In the genomic region with DNA sequence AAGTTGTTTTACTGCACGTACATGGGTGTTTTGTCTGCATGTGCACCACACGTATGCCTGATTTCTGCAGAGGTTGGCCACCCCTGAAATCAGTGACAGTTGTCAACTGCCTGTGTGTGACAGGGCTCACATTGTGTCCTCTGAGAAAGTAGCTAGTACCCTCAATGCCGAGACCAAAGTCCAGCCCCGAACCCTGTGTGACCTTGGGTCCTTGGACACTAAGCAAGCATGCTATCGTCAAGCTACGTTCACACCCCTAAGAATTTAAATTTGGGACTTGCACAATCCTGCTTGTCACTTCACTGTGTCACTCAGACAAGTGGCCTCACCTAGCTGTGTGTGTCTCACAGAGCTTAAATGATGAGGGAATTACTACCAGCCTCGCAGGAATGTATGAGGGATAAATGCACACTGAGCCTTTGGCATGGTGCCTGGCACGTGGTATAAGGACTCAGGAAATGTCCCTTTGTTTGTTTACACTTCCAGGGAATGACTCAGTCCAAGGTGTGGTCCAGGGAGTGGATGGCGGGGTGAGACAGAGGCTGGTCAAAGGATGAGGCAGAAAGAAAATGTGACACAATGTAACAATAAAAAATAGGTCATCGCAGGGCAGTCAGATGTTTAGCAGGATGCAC, we compare ENCODE assay signal across 11 mouse cellular contexts. TPM values are rescaled to one million over a fixed set of nuclear protein-coding genes. Genes with fewer than 3 reads are reported as not detected.
DNase-seq lines count a peak whose midpoint lies in the region; ATAC-seq and TF ChIP-seq lines count a peak whose summit lies in the region.
"Had no signal": no experiment of that assay in that cellular context is flagged by ENCODE, and none has a peak within 500 bp of the region (broad histone marks: within the 10 kb centered on the region; RNA-seq: fewer than 3 reads in every experiment).

No protein-coding gene starts in this region.

- H3K27me3 ChIP-seq in heart, embryonic 12.5 days (replicated peaks) = 0 out of 2 replicates have a peak, but pooled peaks cover 11% of the 10 kb centered on the region
- no peaks in the 10 kb centered on the region for H3K27me3 ChIP-seq in lung, postnatal 0 days (replicated peaks; ENCODE audit: insufficient read depth, low read length)
- H3K27me3 ChIP-seq in hindbrain, embryonic 10.5 days (ENCODE audit: insufficient read depth, poor library complexity, severe bottlenecking) = no peaks in the 10 kb centered on the region
- H3K27me3 ChIP-seq: limb, embryonic 12.5 days had no signal

- no peak overlapping the region for H3K4me3 ChIP-seq in heart, embryonic 12.5 days
- no peak overlapping the region for H3K4me3 ChIP-seq in lung, postnatal 0 days (ENCODE audit: low read depth, low read length)
- no peak overlapping the region for H3K4me3 ChIP-seq in hindbrain, embryonic 10.5 days
- H3K4me3 ChIP-seq: forebrain, embryonic 10.5 days; heart, adult 2 months; limb, embryonic 12.5 days had no signal

- no peak overlapping the region for H3K27ac ChIP-seq in heart, embryonic 12.5 days (ENCODE audit: poor library complexity, severe bottlenecking)
- H3K27ac ChIP-seq in lung, postnatal 0 days (ENCODE audit: low read length) = no peak overlapping the region
- no peak overlapping the region for H3K27ac ChIP-seq in hindbrain, embryonic 10.5 days
- H3K27ac ChIP-seq: forebrain, embryonic 10.5 days; heart, adult 2 months; limb, embryonic 12.5 days had no signal

- 51% methylated on average over 10 of the region's 10 CpGs for WGBS in heart, embryonic 12.5 days
- 30% methylated on average over 10 of the region's 10 CpGs for WGBS in lung, postnatal 0 days
- 78% methylated on average over 10 of the region's 10 CpGs for WGBS in hindbrain, embryonic 10.5 days

- 0 out of 2 replicates have a peak, but pooled peaks have one; percentile 45 for ATAC-seq in heart, embryonic 12.5 days (ENCODE audit: insufficient number of reproducible peaks, low FRiP score)
- peak; percentile 97 for ATAC-seq in lung, postnatal 0 days

- DNase-seq in heart, adult 9 months (ENCODE audit: low spot score in 2 of 2) = no peak
- DNase-seq in 3T3-L1 (ENCODE audit: low read depth, low spot score) = peak; percentile 82
- peak; percentile 31 for DNase-seq in heart, postnatal 4 days
- DNase-seq in lung, postnatal 0 days (ENCODE audit: low spot score) = peak; percentile 91
- no peak for DNase-seq in hindbrain, embryonic 10.5 days (ENCODE audit: low spot score)
- DNase-seq in layer of hippocampus, postnatal 10 days (ENCODE audit: low spot score in 2 of 2) = no peak
- no peak for DNase-seq in cerebellum, adult 18-20 months

- peaks cover 8% of the 10 kb centered on the region; the same call in 1 of the 2 replicates for H3K36me3 ChIP-seq in heart, embryonic 12.5 days
- H3K36me3 ChIP-seq in lung, postnatal 0 days (ENCODE audit: insufficient read depth, low read length) = no peaks in the 10 kb centered on the region
- peaks cover 10% of the 10 kb centered on the region for H3K36me3 ChIP-seq in hindbrain, embryonic 10.5 days

- TF ChIP-seq EP300 in lung, postnatal 0 days (IDR thresholded peaks at IDR 0.05) = peak; percentile 91

- no peak overlapping the region for H3K4me2 ChIP-seq in heart, embryonic 12.5 days
- no peak overlapping the region for H3K4me2 ChIP-seq in lung, postnatal 0 days (replicated peaks; ENCODE audit: low read depth, low read length)
- H3K4me2 ChIP-seq: limb, embryonic 12.5 days had no signal

- H3K4me1 ChIP-seq in heart, embryonic 12.5 days (replicated peaks) = peaks cover 8% of the 10 kb centered on the region
- no peaks in the 10 kb centered on the region for H3K4me1 ChIP-seq in lung, postnatal 0 days (ENCODE audit: insufficient read depth, low read depth, low read length)
- H3K4me1 ChIP-seq in hindbrain, embryonic 10.5 days (replicated peaks) = no peaks in the 10 kb centered on the region
- H3K4me1 ChIP-seq: limb, embryonic 12.5 days had no signal

- H3K9ac ChIP-seq in heart, embryonic 12.5 days = no peak overlapping the region; the same call in 1 of the 2 replicates
- H3K9ac ChIP-seq in lung, postnatal 0 days (replicated peaks; ENCODE audit: low read depth) = no peak overlapping the region
- H3K9ac ChIP-seq: limb, embryonic 12.5 days had no signal

- no peak for TF ChIP-seq CTCF in lung, postnatal 0 days (IDR thresholded peaks at IDR 0.05)

- peaks cover 4% of the 10 kb centered on the region; the same call in 1 of the 2 replicates for H3K9me3 ChIP-seq in heart, embryonic 12.5 days (replicated peaks)
- no peaks in the 10 kb centered on the region for H3K9me3 ChIP-seq in lung, postnatal 0 days (ENCODE audit: low read length)
- H3K9me3 ChIP-seq in hindbrain, embryonic 10.5 days = no peaks in the 10 kb centered on the region
- H3K9me3 ChIP-seq: forebrain, embryonic 10.5 days; limb, embryonic 12.5 days had no signal

RNA-seq across cellular contexts. Expression of a gene that starts 18.0 kb away (rescaled TPM):
- polyA plus RNA-seq in heart, embryonic 12.5 days (2016; fragmentation: Nextera tagmentation; extraction: Ambion mirVana) = 0.54 and 0.81 TPM in 2 replicates
- total RNA-seq in heart, postnatal 4 days (2021) = under 1 TPM; 0.36 to 0.79 TPM
- polyA plus RNA-seq in lung, postnatal 0 days (2015; fragmentation: Nextera tagmentation; extraction: Ambion mirVana) = 0.98 and 1.4 TPM in 2 replicates
- 19.3 and 41.0 TPM in 2 replicates for polyA plus RNA-seq in hindbrain, embryonic 10.5 days (2016; fragmentation: Nextera tagmentation; extraction: Ambion mirVana)
- total RNA-seq in layer of hippocampus, postnatal 10 days (2021) = 10 to 100 TPM; 10.1 to 11.3 TPM

RNA-seq across cellular contexts. Expression of a gene that starts 22.9 kb away (rescaled TPM):
- 8.2 and 9.5 TPM in 2 replicates for polyA plus RNA-seq in heart, embryonic 12.5 days (2016; fragmentation: Nextera tagmentation; extraction: Ambion mirVana)
- 1 to 10 TPM; 7.2 to 9.6 TPM for total RNA-seq in heart, postnatal 4 days (2021)
- polyA plus RNA-seq in lung, postnatal 0 days (2015; fragmentation: Nextera tagmentation; extraction: Ambion mirVana) = 15.9 and 18.2 TPM in 2 replicates
- polyA plus RNA-seq in hindbrain, embryonic 10.5 days (2016; fragmentation: Nextera tagmentation; extraction: Ambion mirVana) = 10.2 and 11.2 TPM in 2 replicates
- 10 to 100 TPM; 22.2 to 26.3 TPM for total RNA-seq in layer of hippocampus, postnatal 10 days (2021)

RNA-seq across cellular contexts. Expression of a gene that starts 23.7 kb away (rescaled TPM):
- 2.3 and 2.5 TPM in 2 replicates for polyA plus RNA-seq in heart, embryonic 12.5 days (2016; fragmentation: Nextera tagmentation; extraction: Ambion mirVana)
- total RNA-seq in heart, postnatal 4 days (2021) = 10 to 100 TPM in 1 of 2 experiments, 1 to 10 TPM in 1; 9.9 to 10.2 TPM
- polyA plus RNA-seq in lung, postnatal 0 days (2015; fragmentation: Nextera tagmentation; extraction: Ambion mirVana) = 1.6 and 2.2 TPM in 2 replicates
- polyA plus RNA-seq in hindbrain, embryonic 10.5 days (2016; fragmentation: Nextera tagmentation; extraction: Ambion mirVana) = 2.5 and 3.0 TPM in 2 replicates
- 1 to 10 TPM; 7.2 to 8.4 TPM for total RNA-seq in layer of hippocampus, postnatal 10 days (2021)

RNA-seq across cellular contexts. Expression of a gene that starts 40.1 kb away (rescaled TPM):
- polyA plus RNA-seq in heart, embryonic 12.5 days (2016; fragmentation: Nextera tagmentation; extraction: Ambion mirVana) = 12.1 and 12.7 TPM in 2 replicates
- total RNA-seq in heart, postnatal 4 days (2021) = 10 to 100 TPM; 68.2 to 70.9 TPM
- 6.7 and 6.8 TPM in 2 replicates for polyA plus RNA-seq in lung, postnatal 0 days (2015; fragmentation: Nextera tagmentation; extraction: Ambion mirVana)
- 11.6 and 12.5 TPM in 2 replicates for polyA plus RNA-seq in hindbrain, embryonic 10.5 days (2016; fragmentation: Nextera tagmentation; extraction: Ambion mirVana)
- 100 to 1,000 TPM; 162 to 187 TPM for total RNA-seq in layer of hippocampus, postnatal 10 days (2021)

RNA-seq across cellular contexts. Expression of a gene that starts 53.1 kb away (rescaled TPM):
- 17.6 and 20.4 TPM in 2 replicates for polyA plus RNA-seq in heart, embryonic 12.5 days (2016; fragmentation: Nextera tagmentation; extraction: Ambion mirVana)
- 10 to 100 TPM; 47.5 to 53.2 TPM for total RNA-seq in heart, postnatal 4 days (2021)
- 8.7 and 10.3 TPM in 2 replicates for polyA plus RNA-seq in lung, postnatal 0 days (2015; fragmentation: Nextera tagmentation; extraction: Ambion mirVana)
- 8.0 and 8.6 TPM in 2 replicates for polyA plus RNA-seq in hindbrain, embryonic 10.5 days (2016; fragmentation: Nextera tagmentation; extraction: Ambion mirVana)
- total RNA-seq in layer of hippocampus, postnatal 10 days (2021) = 10 to 100 TPM; 38.1 to 39.5 TPM

Comparison
In these comparisons a context has a peak if more than half of its experiments do, and no peak if none do; other contexts are left out.
1. DNase-seq: peak in 3T3-L1 (single experiment), heart, postnatal 4 days (single experiment) and lung, postnatal 0 days (single experiment); none in heart, adult 9 months (0 of 2), hindbrain, embryonic 10.5 days (single experiment), layer of hippocampus, postnatal 10 days (0 of 2) and cerebellum, adult 18-20 months (0 of 2).